8 mouse cellular contexts compared by ENCODE assay signal in genomic region chr17:43801077-43801476, GRCm38 (mm10). TPM values are rescaled to one million over a fixed set of nuclear protein-coding genes. Genes with fewer than 3 reads are reported as not detected.
DNase-seq lines count a peak whose midpoint lies in the region; ATAC-seq and TF ChIP-seq lines count a peak whose summit lies in the region.

Rcan2 (plus strand) TSS chr17:43801351.

- WGBS in hindbrain, postnatal 0 days: 1% methylated on average over 7 of the region's 7 CpGs

- H3K9ac ChIP-seq in hindbrain, postnatal 0 days (replicated peaks; ENCODE audit: low read length): peak within 1 kb of the TSS; percentile 85

- peak; percentile 89 for ATAC-seq in hindbrain, postnatal 0 days

- H3K4me3 ChIP-seq in cortical plate, adult 2 months (ENCODE audit: insufficient read depth, low read length): peak within 1 kb of the TSS; percentile 76
- peak within 1 kb of the TSS; percentile 72 for H3K4me3 ChIP-seq in hindbrain, postnatal 0 days (ENCODE audit: low read length)

- no peaks in the 10 kb centered on the region for H3K4me1 ChIP-seq in cortical plate, adult 2 months (ENCODE audit: control insufficient read depth, insufficient read depth, low read length)
- 0 out of 2 replicates have a peak, but pooled peaks cover 3% of the 10 kb centered on the region for H3K4me1 ChIP-seq in hindbrain, postnatal 0 days (ENCODE audit: insufficient read depth, low read length)

- 0 out of 2 replicates have a peak, but pooled peaks have one; percentile 25 for TF ChIP-seq POLR2A in cortical plate, adult 2 months (IDR thresholded peaks at IDR 0.05; ENCODE audit: extremely low read depth, insufficient read depth, low read length)

- peak; percentile 61 for TF ChIP-seq CTCF in cortical plate, adult 2 months (IDR thresholded peaks at IDR 0.05; ENCODE audit: extremely low read depth, insufficient read depth, low read length)
- TF ChIP-seq CTCF in hindbrain, postnatal 0 days (IDR thresholded peaks at IDR 0.05; ENCODE audit: low read depth): peak; percentile 79

- no peaks in the 10 kb centered on the region for H3K36me3 ChIP-seq in hindbrain, postnatal 0 days (ENCODE audit: insufficient read depth, low read length)

- peak within 1 kb of the TSS; percentile 77 for H3K4me2 ChIP-seq in hindbrain, postnatal 0 days (ENCODE audit: low read depth, low read length)

- H3K27ac ChIP-seq in cortical plate, adult 2 months (ENCODE audit: insufficient read depth, low read length): peak within 1 kb of the TSS; percentile 91
- peak within 1 kb of the TSS; percentile 68 for H3K27ac ChIP-seq in hindbrain, postnatal 0 days

- H3K27me3 ChIP-seq in hindbrain, postnatal 0 days (ENCODE audit: insufficient read depth, low read length): no peaks in the 10 kb centered on the region

- peak; percentile 63 for DNase-seq in adrenal gland, postnatal 14 days
- DNase-seq in gastrocnemius, postnatal 14 days: peak; percentile 59
- DNase-seq in hindbrain, postnatal 0 days (ENCODE audit: low spot score): peak; percentile 80
- DNase-seq in left cerebral cortex, adult 8-10 months (ENCODE audit: low spot score in 2 of 2): peak; percentile 40 to 56
- DNase-seq in lung, postnatal 4 days: peak; percentile 63 to 64
- DNase-seq in right cerebral cortex, postnatal 10 days (ENCODE audit: low spot score in 2 of 2): peak; percentile 70 to 75
- DNase-seq in T-cell, adult 2 months (ENCODE audit: low spot score): no peak

- intact Hi-C loops in gastrocnemius, postnatal 14 days (cut with DNase I; ENCODE audit: low total_unique reads): loop anchor here (2.0 kb wide), 1 partner anchor 68 kb away; no protein-coding TSS in a partner anchor

- no peaks in the 10 kb centered on the region for H3K9me3 ChIP-seq in hindbrain, postnatal 0 days (ENCODE audit: low read length)

RNA-seq across cellular contexts. Expression of gene Rcan2, which starts in this region (rescaled TPM):
- 4.3 and 5.9 TPM in 2 replicates for total RNA-seq in adrenal gland, postnatal 14 days (2021)
- 167 and 194 TPM in 2 replicates for polyA plus RNA-seq in cortical plate, adult 2 months (2012; rRNA removed)
- total RNA-seq in gastrocnemius, postnatal 14 days (2021): 10 to 100 TPM; 20.5 to 27.2 TPM
- total RNA-seq in hindbrain, postnatal 0 days (2014; rRNA removed): 124 and 132 TPM in 2 replicates
- 86.4 and 102 TPM in 2 replicates for polyA plus RNA-seq in hindbrain, postnatal 0 days (2015; fragmentation: Nextera tagmentation; extraction: Ambion mirVana)
- 100 to 1,000 TPM; 201 to 220 (median 213) TPM for total RNA-seq in left cerebral cortex, adult 8-10 months (2022)
